Mouse (Mus musculus) R1 (cell line): ENCODE measurements at regions not wholly inside any gene's neighbourhood (a gene's known extent, or its start where the extent isn't known, plus 50 kb on each side); places are given as distances from the start of the nearest gene placed in this dataset.

Experiments used
- DNase-seq: peaks from one replicate; pipeline ENCODE4 v3.0.0-alpha.2; 2018; ENCODE audit warnings: low read depth, low spot score

DNA sequence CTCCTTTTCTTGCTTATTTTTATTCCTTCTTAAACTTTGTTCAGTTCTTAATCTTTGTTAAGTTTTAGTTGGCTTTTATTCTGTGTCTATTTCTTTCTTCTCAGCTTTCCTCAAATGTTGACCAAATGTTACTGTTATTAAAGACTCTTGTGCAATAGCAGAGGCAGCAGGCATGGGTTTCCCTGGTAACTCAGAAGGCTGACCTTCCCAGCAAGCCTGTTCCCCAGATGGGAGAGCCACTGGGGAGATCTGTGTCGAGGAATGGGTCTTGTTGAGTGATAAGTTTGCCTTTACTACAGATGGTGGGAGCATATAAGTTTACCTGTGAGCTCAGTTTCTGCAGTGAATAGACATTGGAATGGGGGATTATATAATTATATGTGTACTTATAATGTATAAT is 237.2 kb downstream of the Plpp3 start:
- no peak for DNase-seq

- DNase-seq, result no peak
These were observed 240.3 kb downstream of the Plpp3 start for GRCm38 (mm10) chr4:105397451-105397850.

GRCm38 (mm10) chr4:105402021-105402420 is 244.9 kb downstream of the Plpp3 start:
- no peak for DNase-seq

DNA sequence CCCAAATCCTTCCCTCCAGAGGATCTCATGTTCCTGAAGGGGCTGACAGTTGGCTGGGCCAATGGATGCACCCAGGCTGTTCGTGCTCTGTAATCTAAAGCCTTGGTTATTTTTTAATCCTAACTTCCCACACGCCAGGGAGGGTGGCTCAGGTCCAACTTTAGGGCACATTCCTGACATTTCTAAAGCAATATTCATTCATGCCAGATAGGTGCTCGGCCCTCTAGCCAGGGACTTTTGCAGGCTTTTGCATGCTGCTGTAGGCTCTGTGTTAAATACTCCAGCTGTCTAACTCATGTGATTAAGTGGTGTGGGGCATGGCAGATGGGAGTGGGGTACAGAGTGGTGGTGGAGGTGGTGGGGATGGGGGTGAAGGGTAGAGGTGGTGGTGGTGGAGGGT is 246.0 kb downstream of the Plpp3 start:
- peak; percentile 10 for DNase-seq

- no peak for DNase-seq
These were observed 246.5 kb downstream of the Plpp3 start for GRCm38 (mm10) chr4:105403686-105404085.

GRCm38 (mm10) chr4:105405728-105406127 is 248.6 kb downstream of the Plpp3 start:
- DNase-seq, result no peak

- DNase-seq, result no peak
These were observed 249.8 kb downstream of the Plpp3 start for GRCm38 (mm10) chr4:105406786-105407464.

DNA sequence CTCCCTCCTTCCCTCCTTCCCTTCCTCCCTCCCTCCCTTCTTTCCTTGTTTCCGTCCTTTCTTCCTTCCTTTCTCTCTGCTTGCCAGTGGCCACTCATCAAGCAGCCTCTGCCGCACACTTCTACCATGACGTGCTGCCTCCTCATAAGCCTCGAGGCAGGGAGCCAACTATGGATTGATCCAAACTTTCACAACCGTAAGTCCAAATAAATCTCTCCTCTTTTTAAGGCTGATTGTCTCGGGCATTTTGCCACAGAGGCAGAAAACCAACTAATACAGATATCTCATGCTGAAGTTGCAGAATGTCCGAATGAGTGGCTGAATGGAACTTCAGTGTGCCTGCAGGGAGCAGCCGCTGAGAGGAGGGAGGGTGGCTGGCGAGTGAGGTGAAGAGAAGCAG is 251.7 kb downstream of the Plpp3 start:
- DNase-seq, result no peak

- peak; percentile 5 for DNase-seq
These were observed 260.0 kb downstream of the Plpp3 start for GRCm38 (mm10) chr4:105417166-105417565.

DNA sequence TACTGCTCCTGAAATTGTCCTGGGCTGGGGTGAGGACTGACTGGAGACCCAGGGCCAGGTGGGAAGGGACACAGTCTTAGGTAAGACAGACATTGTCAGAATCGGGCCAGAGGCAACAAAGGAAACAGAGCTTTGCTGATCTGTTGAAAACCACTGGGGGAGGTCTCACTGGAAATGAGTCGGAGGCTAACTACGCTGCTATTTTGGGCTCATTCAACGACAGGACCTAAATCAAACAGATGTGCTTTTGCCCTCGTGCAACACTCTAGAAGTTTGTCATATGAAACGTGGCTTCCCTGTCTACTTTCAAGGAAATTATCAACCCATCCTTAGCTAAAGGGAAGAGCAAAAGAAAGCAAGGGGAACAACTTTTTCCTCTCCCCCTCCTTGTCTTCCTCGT is 265.3 kb downstream of the Plpp3 start:
- DNase-seq, result no peak

GRCm38 (mm10) chr4:105423727-105424201 is 266.6 kb downstream of the Plpp3 start:
- peak; percentile 83 for DNase-seq

GRCm38 (mm10) chr4:105425086-105425485 is 267.9 kb downstream of the Plpp3 start:
- peak; percentile 69 for DNase-seq

- no peak for DNase-seq
These were observed 270.4 kb downstream of the Plpp3 start for GRCm38 (mm10) chr4:105427581-105427980.

- DNase-seq, result no peak
These were observed 272.4 kb downstream of the Plpp3 start for GRCm38 (mm10) chr4:105429381-105430100.

GRCm38 (mm10) chr4:105432461-105432860 is 275.3 kb downstream of the Plpp3 start:
- DNase-seq, result no peak

- DNase-seq, result no peak
These were observed 280.0 kb downstream of the Plpp3 start for GRCm38 (mm10) chr4:105437141-105437540.

- DNase-seq, result peak; percentile 43
These were observed 292.1 kb downstream of the Plpp3 start for GRCm38 (mm10) chr4:105449046-105449860.

DNA sequence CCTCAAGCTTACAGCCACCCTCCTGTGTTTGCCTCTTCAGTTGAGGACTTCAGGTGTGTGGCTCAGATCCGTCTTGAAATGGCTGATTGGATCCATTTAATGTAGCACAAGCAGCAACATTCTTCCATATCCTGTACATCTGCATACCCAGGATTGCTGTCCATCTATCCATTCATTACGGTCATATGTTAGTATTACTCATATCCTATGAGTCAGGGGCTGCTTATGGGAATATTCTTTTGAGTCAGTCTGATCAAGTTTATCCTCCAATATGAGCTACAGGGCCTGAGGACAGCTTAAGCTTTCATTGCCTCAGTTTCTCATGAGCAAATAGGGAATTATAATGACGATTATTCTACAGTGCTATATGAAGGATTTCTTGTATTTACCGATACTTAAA is 293.7 kb downstream of the Plpp3 start:
- DNase-seq, result no peak

DNA sequence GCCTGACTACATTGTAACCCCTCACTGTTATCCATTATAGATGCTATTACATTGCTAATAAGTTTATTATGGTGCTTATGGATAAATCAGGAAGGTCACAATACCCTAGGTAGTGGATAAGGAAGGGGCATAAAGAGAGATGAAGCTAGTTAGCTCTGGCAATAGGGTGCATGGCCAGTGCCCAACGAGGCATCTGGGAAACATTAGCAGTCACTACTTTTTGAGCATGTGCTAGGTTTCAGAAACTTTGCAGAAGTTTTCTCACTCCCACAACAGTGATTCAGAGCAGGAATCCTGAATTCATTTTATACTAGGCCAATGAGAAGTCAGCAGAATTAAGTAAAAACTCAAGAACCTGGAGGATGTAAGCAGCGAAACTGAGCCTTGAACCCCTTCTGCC is 294.7 kb downstream of the Plpp3 start:
- DNase-seq, result no peak

GRCm38 (mm10) chr4:105456955-105457621 is 299.9 kb downstream of the Plpp3 start:
- DNase-seq, result no peak

GRCm38 (mm10) chr4:105459991-105460688 is 303.0 kb downstream of the Plpp3 start:
- DNase-seq, result peak; percentile 92
